Mouse (Mus musculus) spleen, postnatal 4 days (tissue): ENCODE results near the gene Serpina3b.
"Not testable (repeated sequence)": the region's sequence is repeated elsewhere in the genome, so short reads cannot be mapped to it uniquely, and the experiment has no call there.

ENCODE experiments used
- DNase-seq, 2 experiments: peaks; one replicate each; pipeline ENCODE4 v3.0.0; 2022; ENCODE audit warnings: low spot score in 2 of 2

Gene Serpina3b

DNA sequence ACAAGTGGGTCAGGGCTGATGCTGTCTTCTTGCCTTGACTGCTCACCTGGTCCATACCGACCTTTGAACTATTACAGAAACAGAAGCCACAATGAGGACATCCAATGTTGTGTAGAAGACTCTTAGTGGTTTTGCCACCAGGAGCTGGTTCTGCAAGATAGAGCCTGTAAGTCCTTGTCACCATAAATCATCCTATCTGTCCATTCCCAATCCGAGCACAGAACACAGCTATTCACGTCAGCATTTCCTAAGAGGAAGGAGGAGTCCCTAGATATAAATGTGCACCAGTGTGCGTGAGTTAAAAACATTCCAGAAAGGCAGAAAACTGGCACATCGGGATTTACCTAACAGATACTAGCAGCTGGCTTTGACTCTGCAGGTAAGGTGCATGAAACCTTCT, at the start of gene Serpina3b:
TSS of gene Serpina3b (plus strand) at position 301 of the 400 bp plus-strand sequence.
- no peak for DNase-seq

DNA sequence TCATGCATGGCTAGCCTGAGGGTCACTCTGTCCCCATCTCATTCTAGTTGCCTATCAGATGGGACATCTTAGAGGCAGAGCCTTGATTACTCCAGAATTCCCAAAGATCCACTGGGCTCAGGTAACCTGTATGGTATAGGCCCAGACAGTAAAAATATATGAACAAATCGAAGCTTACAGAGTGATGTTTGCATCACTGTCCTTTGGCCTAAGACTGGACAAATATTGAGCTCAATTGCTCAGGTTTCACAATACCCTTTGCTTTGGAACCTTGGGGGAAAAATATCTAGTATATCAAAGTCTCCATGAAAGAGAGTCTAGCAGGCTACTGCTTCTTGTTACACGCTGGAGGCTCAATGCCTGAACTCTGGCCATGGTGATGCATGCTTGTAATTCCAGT, 37.7 kb upstream of the Serpina3b start:
- DNase-seq, result no peak

GRCm38 (mm10) chr12:104091303-104091702, 36.5 kb upstream of the Serpina3b start:
- DNase-seq, result no peak

GRCm38 (mm10) chr12:104100768-104101167, 27.0 kb upstream of the Serpina3b start, which contains the start of gene Serpina5:
Serpina5 (plus strand) TSS chr12:104101113.
- DNase-seq, result no peak

DNA sequence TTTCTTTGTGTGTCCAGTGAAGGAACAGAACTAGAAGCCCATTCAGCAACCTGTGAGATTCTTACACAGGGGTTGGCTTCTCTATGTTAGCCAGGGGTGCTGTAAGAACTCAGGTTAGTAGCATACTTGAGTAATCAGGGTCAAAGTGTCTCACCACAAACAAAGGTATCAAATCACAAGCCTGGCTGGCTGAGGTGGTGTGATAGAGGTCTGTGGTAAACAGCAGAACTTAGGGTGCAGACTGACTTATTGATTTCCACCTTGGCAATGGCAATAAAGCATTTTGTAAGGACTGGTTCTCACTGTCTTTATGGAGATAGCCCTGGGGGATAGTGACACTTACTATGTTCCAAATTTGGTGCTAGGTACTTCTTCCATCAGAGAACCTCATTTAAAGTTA, 21.9 kb upstream of the Serpina3b start:
- DNase-seq, result no peak

- no peak for DNase-seq
These were observed 20.9 kb upstream of the Serpina3b start for GRCm38 (mm10) chr12:104106919-104107318.

GRCm38 (mm10) chr12:104108507-104108906, 19.3 kb upstream of the Serpina3b start:
- no peak for DNase-seq

- not testable (repeated sequence) for DNase-seq
These were observed 15.5 kb upstream of the Serpina3b start, which contains the start of gene Serpina3a for GRCm38 (mm10) chr12:104112333-104112732. Serpina3a (plus strand) TSS chr12:104112724.

DNA sequence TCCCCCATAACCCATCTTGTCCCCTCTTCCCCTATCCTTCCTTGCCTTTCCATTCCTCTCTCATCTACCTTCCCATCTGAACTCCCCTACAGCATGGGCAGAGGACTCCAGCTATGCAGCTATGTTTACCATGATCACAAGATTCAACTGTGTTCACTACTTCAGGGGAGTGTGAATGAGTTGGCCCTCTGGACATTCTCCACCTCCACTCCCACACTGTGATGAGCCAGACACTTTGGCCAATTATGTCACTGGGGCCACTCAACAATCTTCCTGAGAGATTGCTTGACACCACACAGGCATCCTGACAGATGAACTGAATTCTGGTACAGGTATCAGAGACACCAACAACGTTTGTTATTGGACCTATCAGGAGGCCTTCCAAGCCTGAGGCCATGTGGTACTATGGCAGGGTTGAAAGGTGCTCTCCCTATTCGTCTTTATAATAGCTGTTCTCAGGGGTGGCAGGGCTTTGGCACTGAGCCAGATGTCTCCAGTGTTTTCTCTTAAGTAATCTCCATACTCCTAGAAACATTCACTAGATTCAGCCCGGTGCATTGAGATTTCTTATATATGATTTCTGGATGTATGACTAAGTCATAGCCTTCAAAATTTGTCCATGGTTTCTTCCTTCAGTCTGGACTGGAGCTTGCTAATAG, 12.7 kb upstream of the Serpina3b start:
- no peak for DNase-seq

DNA sequence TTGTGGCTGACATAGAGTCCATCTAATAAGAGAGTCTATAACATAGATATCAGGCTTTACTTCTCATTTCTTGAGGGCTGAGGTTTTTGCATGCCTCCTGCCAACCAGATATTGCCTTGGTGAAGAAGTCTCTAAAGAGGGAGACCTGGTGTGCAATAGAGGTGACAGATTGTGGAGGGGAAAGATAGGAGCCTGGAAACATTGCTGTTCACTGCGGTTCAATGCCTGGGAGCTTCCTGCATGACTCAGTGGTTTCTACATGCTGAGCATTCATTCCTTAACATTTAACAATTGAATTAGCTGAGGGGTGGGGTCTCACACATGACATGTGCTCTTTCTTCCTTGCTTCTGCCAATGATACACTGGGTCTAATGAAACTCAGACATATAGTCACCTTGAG, 4.7 kb upstream of the Serpina3b start:
- DNase-seq, result no peak

GRCm38 (mm10) chr12:104123996-104124395, 3.8 kb upstream of the Serpina3b start:
- DNase-seq, result no peak

DNA sequence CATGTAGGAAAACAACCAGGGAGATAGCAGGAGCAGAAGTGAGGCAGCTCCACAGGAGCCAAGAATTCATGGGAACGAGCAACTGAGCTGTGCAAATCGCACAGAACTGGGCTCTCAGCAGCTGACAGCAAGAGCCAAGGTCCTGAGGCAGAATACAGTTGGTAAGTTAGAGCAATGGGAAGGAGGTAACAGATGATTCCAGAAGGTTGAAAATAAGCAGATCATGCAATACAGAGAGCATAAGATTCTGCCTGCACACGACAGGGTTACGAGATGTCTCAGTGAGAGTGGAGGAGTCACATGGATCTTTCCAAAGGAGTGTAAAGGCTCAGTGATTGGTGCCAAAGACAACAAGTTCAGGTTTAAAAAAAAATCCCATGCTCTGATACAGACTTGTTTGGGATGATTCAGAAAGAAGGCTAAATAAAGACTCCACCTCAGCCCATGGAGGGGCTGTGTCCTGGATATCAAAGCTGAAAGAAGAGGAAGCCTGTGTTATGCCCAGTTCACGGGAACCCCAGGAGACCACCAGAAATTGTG, 2.7 kb upstream of the Serpina3b start:
- no peak for DNase-seq

DNA sequence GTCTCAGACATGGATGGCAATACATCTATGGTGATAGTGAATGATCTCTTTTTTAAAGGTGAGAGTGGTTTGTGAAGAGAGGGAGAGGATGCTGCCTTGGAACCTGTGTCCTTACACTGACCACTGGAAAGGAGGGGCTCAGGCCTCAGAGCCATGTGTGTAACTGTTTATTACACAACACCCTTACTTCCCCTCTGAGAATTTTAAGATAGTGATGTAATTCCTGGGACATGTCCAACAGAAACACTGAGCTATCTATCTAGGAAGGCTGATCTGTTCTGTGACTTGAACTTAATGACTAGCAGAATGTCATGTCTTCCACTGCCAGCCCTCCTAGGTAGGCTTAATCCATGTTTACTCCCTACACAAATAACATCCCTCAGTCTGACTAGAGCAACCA, 3.2 kb downstream of the Serpina3b start:
- DNase-seq, result no peak

DNA sequence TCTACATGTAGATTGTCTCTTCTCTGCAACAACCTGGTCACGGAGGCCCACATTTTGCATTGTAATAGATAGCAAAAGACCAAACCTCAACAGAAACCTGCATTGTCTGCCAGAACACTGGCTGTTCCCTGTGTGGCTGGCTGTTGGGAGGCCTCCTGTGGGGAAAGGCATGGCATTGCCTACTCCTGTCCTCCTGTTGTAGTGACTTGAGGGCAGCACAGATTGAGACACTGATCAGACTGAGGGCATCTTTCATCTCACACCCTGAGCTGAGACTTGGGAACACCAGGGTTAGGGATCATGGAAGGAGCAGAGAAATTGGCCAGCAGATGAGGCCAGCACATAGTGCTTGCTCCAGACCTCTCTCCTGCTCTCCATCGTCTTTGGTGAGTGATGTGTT, 10.4 kb downstream of the Serpina3b start:
- no peak for DNase-seq

DNA sequence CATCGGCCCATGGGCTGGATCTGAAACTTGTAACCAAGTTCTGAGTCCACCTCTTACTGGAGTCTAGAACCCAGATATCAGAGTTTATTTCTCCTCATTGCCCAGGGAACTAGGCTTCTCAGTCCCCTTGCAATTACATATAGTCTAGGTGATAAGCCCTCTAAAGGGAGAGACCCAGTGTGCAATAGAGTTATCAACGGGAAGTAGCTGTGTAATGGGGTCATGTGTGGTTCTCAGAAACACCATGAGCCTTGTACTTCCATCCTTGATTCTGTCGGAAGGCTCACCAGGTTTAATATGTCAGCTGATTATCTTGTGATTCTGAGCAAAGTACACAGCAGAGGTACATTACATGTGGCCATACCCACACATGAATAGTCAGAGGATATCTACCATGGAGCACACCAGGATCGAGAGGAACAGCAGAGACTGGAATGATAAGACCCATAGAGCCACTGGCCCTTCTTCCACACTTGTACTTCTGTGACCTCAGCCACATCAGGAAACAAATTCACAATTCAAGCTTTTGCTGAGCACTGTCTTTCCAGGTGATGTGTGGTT, 12.8 kb downstream of the Serpina3b start:
- DNase-seq, result no peak

GRCm38 (mm10) chr12:104141506-104141905, 13.7 kb downstream of the Serpina3b start:
- DNase-seq, result peak; percentile 2 to 38

DNA sequence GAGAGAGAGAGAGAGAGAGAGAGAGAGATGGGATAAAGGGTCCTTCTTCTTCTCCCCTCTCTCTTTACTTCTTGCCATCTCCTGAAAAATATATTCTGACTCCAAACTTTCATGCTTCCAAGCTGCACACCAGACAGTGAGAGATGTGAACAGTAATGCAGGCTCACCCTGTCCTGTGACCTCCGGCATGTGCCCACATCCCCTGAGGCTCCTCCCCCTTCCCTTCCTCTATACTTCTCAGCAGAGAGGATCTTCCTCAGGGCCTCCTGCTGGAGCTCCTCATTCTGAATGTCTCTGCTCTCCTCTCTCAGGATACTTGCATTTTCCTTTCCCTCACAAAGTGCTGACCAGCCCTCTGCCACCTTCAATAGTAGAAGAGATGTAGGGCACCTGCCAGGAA, 14.6 kb downstream of the Serpina3b start:
- peak; percentile 2 to 41 for DNase-seq

GRCm38 (mm10) chr12:104143286-104143685, 15.5 kb downstream of the Serpina3b start:
- DNase-seq, result no peak

- peak in 1 of 2 experiments; percentile 13 for DNase-seq
These were observed 17.8 kb downstream of the Serpina3b start for GRCm38 (mm10) chr12:104145571-104145970.

DNA sequence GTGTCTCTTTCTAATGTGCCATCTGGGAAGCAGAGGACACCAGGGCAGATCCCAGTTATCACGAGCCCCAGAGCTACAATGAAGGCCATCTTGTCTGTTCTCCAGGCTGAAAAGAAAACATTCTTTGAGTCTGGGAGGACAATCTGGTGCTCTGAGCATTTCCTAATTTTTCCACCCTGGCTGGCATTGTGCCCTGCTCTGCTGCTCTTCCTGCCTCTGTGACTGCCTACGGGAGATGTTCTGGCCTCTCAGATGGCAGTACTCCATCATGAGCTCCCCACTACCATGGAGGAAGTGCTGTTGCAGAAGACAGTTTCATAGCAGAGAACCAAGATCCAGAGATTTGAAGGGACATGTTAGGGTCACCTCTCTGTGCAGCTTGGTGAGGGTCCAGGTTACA, 24.2 kb downstream of the Serpina3b start:
- peak in 1 of 2 experiments; percentile 39 for DNase-seq

- DNase-seq, result peak in 1 of 2 experiments; percentile 51
These were observed 25.3 kb downstream of the Serpina3b start for GRCm38 (mm10) chr12:104153041-104153645.

DNA sequence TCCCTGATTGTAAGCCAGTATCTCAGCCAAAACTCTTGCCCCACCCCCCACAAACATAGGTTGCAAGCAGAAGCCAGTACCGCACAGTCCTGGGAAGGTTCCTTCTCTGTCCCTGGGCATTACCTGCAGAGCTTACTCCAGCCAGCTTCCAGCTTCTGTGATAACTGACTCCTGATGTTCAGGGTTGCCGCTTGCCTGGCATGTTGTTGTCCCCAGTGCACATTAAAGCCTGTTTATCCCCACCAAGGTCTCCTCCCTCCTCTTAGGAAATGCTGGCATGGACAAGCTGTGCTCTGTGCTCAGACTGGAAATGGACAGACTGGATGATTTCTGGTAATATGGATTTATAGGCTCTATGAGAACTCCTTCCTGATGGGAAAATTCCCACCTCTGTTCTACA, 25.9 kb downstream of the Serpina3b start, which contains the start of gene Serpina3c:
TSS of gene Serpina3c (minus strand) at position 215 of the 400 bp plus-strand sequence.
- peak in 1 of 2 experiments; percentile 40 for DNase-seq

GRCm38 (mm10) chr12:104174747-104175146, 47.0 kb downstream of the Serpina3b start:
- DNase-seq, result no peak
